In genomic region chr5:140648519-140649100, GRCm38 (mm10) we compare ENCODE assay signal across 8 mouse cellular contexts. TPM values are rescaled to one million over a fixed set of nuclear protein-coding genes. Genes with fewer than 3 reads are reported as not detected.
DNase-seq lines count a peak whose midpoint lies in the region; ATAC-seq and TF ChIP-seq lines count a peak whose summit lies in the region.

Gene Ttyh3 (minus strand): TSS chr5:140649031.

- 0 out of 2 replicates have a peak, but pooled peaks cover 2% of the 10 kb centered on the region for H3K4me1 ChIP-seq in cortical plate, adult 2 months (ENCODE audit: control insufficient read depth, insufficient read depth, low read length)
- H3K4me1 ChIP-seq in limb, embryonic 12.5 days (replicated peaks): peaks cover 44% of the 10 kb centered on the region

- H3K27me3 ChIP-seq in C2C12 (ENCODE audit: control insufficient read depth, insufficient read depth, insufficient read length) (no peaks in the 10 kb centered on the region), myocyte (ENCODE audit: control insufficient read depth, insufficient read depth, insufficient read length) (no peaks in the 10 kb centered on the region)
- H3K27me3 ChIP-seq in limb, embryonic 12.5 days: no peaks in the 10 kb centered on the region

- H3K4me2 ChIP-seq in limb, embryonic 12.5 days: peak within 1 kb of the TSS; percentile 97
- peak within 1 kb of the TSS; percentile 98 for H3K4me2 ChIP-seq in myocyte (ENCODE audit: low read depth)

- 0 out of 2 replicates have a peak, but pooled peaks have one; percentile 19 for TF ChIP-seq POLR2A in cortical plate, adult 2 months (IDR thresholded peaks at IDR 0.05; ENCODE audit: extremely low read depth, insufficient read depth, low read length)
- peak; percentile 61 for TF ChIP-seq POLR2A in myocyte (IDR thresholded peaks at IDR 0.05; ENCODE audit: insufficient read length, low read depth)

- no peak for DNase-seq in gastrocnemius, adult 2 months
- no peak for DNase-seq in gastrocnemius, postnatal 36 days
- DNase-seq in heart, postnatal 14 days: no peak
- no peak for DNase-seq in spleen, postnatal 4 days (ENCODE audit: low spot score in 2 of 2)

- peak within 1 kb of the TSS; percentile 77 for H3K4me3 ChIP-seq in gastrocnemius, adult 2 months
- H3K4me3 ChIP-seq in C2C12 (ENCODE audit: insufficient read depth, poor library complexity, severe bottlenecking) (peak within 1 kb of the TSS; percentile 50), myocyte (peak within 1 kb of the TSS; percentile 47)
- peak within 1 kb of the TSS; percentile 91 for H3K4me3 ChIP-seq in cortical plate, adult 2 months (ENCODE audit: insufficient read depth, low read length)
- peak within 1 kb of the TSS; percentile 96 for H3K4me3 ChIP-seq in limb, embryonic 12.5 days (replicated peaks)

- H3K27ac ChIP-seq in gastrocnemius, adult 2 months: peak within 1 kb of the TSS; percentile 87
- peak within 1 kb of the TSS; percentile 90 for H3K27ac ChIP-seq in cortical plate, adult 2 months (ENCODE audit: insufficient read depth, low read length)
- peak within 1 kb of the TSS; percentile 88 for H3K27ac ChIP-seq in limb, embryonic 12.5 days

- no peaks in the 10 kb centered on the region for H3K36me3 ChIP-seq in C2C12 (ENCODE audit: control insufficient read depth, insufficient read depth)
- H3K36me3 ChIP-seq in limb, embryonic 12.5 days: peaks cover 28% of the 10 kb centered on the region
- no peaks in the 10 kb centered on the region for H3K36me3 ChIP-seq in myocyte (ENCODE audit: control insufficient read depth, insufficient read depth)

- H3ac ChIP-seq in C2C12 (ENCODE audit: control insufficient read depth, insufficient read length, low read depth) (peak within 1 kb of the TSS; percentile 80), myocyte (ENCODE audit: control insufficient read depth, insufficient read length) (peak within 1 kb of the TSS; percentile 88)

- ATAC-seq in limb, embryonic 12.5 days (ENCODE audit: insufficient number of reproducible peaks, insufficient read depth, low FRiP score, low TSS enrichment, low read depth): peak; percentile 66

- intact Hi-C loops in gastrocnemius, adult 2 months (cut with DNase I): no loop called here
- intact Hi-C loops in gastrocnemius, postnatal 36 days (cut with DNase I): no loop called here
- intact Hi-C loops in heart, postnatal 14 days (cut with DNase I): no loop called here

- peak within 1 kb of the TSS; percentile 99 for H3K9ac ChIP-seq in limb, embryonic 12.5 days (replicated peaks)

- H3K79me2 ChIP-seq in C2C12 (ENCODE audit: control insufficient read depth, insufficient read depth) (peaks cover 29% of the 10 kb centered on the region), myocyte (ENCODE audit: control insufficient read depth, insufficient read depth) (peaks cover 17% of the 10 kb centered on the region)

- peaks cover 3% of the 10 kb centered on the region for H3K79me3 ChIP-seq in C2C12 (ENCODE audit: low read depth)

- H3K9me3 ChIP-seq in limb, embryonic 12.5 days: no peaks in the 10 kb centered on the region

- under 1% methylated on average over 34 of the region's 62 CpGs for WGBS in limb, embryonic 12.5 days

- no peak for TF ChIP-seq CTCF in gastrocnemius, adult 2 months (IDR thresholded peaks at IDR 0.05)
- TF ChIP-seq CTCF in C2C12 (IDR thresholded peaks at IDR 0.05; ENCODE audit: control insufficient read depth, insufficient read depth, insufficient read length): no peak
- TF ChIP-seq CTCF in cortical plate, adult 2 months (IDR thresholded peaks at IDR 0.05; ENCODE audit: extremely low read depth, insufficient read depth, low read length): no peak

TF ChIP-seq in C2C12, 6 proteins besides CTCF, POLR2A, EP300 and RAD21:
- no peak for TF ChIP-seq MYOD1 (IDR thresholded peaks at IDR 0.05; ENCODE audit: control insufficient read depth, insufficient read length, low read depth)
- no peak for TF ChIP-seq FOSL1 (IDR thresholded peaks at IDR 0.05; ENCODE audit: insufficient read depth, low read length, poor library complexity, severe bottlenecking)
- no peak for TF ChIP-seq USF1 (IDR thresholded peaks at IDR 0.05; ENCODE audit: low read depth)
- TF ChIP-seq CEBPB (IDR thresholded peaks at IDR 0.05; ENCODE audit: low read depth): no peak
- TF ChIP-seq MAX (IDR thresholded peaks at IDR 0.05): no peak
- TF ChIP-seq MYOG (IDR thresholded peaks at IDR 0.05; ENCODE audit: control insufficient read depth, extremely low read depth, insufficient read length): no peak

TF ChIP-seq in myocyte, 11 proteins besides CTCF, POLR2A, EP300 and RAD21:
- TF ChIP-seq POLR2AphosphoS2 (IDR thresholded peaks at IDR 0.05; ENCODE audit: insufficient read length, low read depth): peak; percentile 11
- no peak for TF ChIP-seq REST (IDR thresholded peaks at IDR 0.05; ENCODE audit: insufficient read depth, insufficient read length)
- TF ChIP-seq SRF (IDR thresholded peaks at IDR 0.05; ENCODE audit: control insufficient read depth, insufficient read length, low read depth): no peak
- TF ChIP-seq USF1 (IDR thresholded peaks at IDR 0.05; ENCODE audit: low read depth): no peak
- no peak for TF ChIP-seq MYOG (IDR thresholded peaks at IDR 0.05; ENCODE audit: control insufficient read depth in 1 of 3, insufficient read depth in 1 of 3, insufficient read length in 2 of 3, low read depth in 2 of 3)
- no peak for TF ChIP-seq TCF12 (IDR thresholded peaks at IDR 0.05; ENCODE audit: insufficient read depth, poor library complexity, severe bottlenecking)

RNA-seq across cellular contexts. Expression of gene Ttyh3, which starts in this region (rescaled TPM):
- total RNA-seq in gastrocnemius, adult 2 months (2021): 1 to 10 TPM; 4.0 to 4.4 TPM
- 1 to 10 TPM; 4.6 to 5.2 TPM for total RNA-seq in gastrocnemius, postnatal 36 days (2021)
- polyA plus RNA-seq in C2C12 (2012; fragmentation: generic; extraction: Trizol) (46.0 TPM), myocyte (2012; fragmentation: generic; extraction: Trizol) (23.8 TPM)
- polyA plus RNA-seq in cortical plate, adult 2 months (2012; rRNA removed): 114 and 119 TPM in 2 replicates
- total RNA-seq in heart, postnatal 14 days (2021): 10 to 100 TPM; 31.6 to 31.9 TPM
- polyA plus RNA-seq in limb, embryonic 12.5 days (2016; fragmentation: Nextera tagmentation; extraction: Ambion mirVana): 48.8 and 58.0 TPM in 2 replicates

Comparison
In these comparisons a context has a peak if more than half of its experiments do, and no peak if none do; other contexts are left out.
1. RNA of gene Ttyh3 (total RNA-seq): 31.6 to 31.9 TPM in heart, postnatal 14 days; 4.6 to 5.2 TPM in gastrocnemius, postnatal 36 days and 4.0 to 4.4 TPM in gastrocnemius, adult 2 months; every median in the first group is over 4 times any median in the second.
2. Peak in every context shown above with its lines, with median percentiles within 50 percentile points of each other: H3K27ac ChIP-seq and H3K4me3 ChIP-seq.